Mouse (Mus musculus) neural tube, embryonic 13.5 days (tissue): ENCODE data around the gene Cdipt. TPM values are rescaled to one million over a fixed set of nuclear protein-coding genes. Genes with fewer than 3 reads are reported as not detected.
A peak's percentile ranks its signal among the peaks of the same experiment; 100 is the strongest.

Experiments
- ATAC-seq: fragments of 200-750 bp; cut with Nextera tagmentation; 2 replicates; pipeline ENCODE4 v1.8.0; 2017; ENCODE audit warnings: low read depth, mild to moderate bottlenecking, moderate TSS enrichment, moderate library complexity
- H3K27ac ChIP-seq: fragments of 300-500 bp; sonication (generic); replicated peaks from 2 replicates; pipeline ENCODE4 v1.5.1; 2015; ENCODE audit warnings: moderate library complexity, mild to moderate bottlenecking, inconsistent platforms
- H3K27me3 ChIP-seq: fragments of 300-500 bp; sonication (generic); 2 replicates; pipeline ENCODE4 v1.6.1; 2015; ENCODE audit warnings: mild to moderate bottlenecking, inconsistent platforms
- H3K36me3 ChIP-seq: fragments of 300-500 bp; sonication (generic); 2 replicates; pipeline ENCODE4 v1.6.1; 2015; ENCODE audit warnings: mild to moderate bottlenecking, inconsistent platforms
- H3K4me1 ChIP-seq: fragments of 300-500 bp; sonication (generic); replicated peaks from 2 replicates; pipeline ENCODE4 v1.6.1; 2015; ENCODE audit warnings: inconsistent platforms
- H3K4me2 ChIP-seq: fragments of 300-500 bp; sonication (generic); 2 replicates; pipeline ENCODE4 v1.6.1; 2015; ENCODE audit warnings: inconsistent platforms, mild to moderate bottlenecking, moderate library complexity
- H3K4me3 ChIP-seq: fragments of 300-500 bp; sonication (generic); 2 replicates; pipeline ENCODE4 v1.5.1; 2015; ENCODE audit warnings: mild to moderate bottlenecking, inconsistent platforms
- H3K9ac ChIP-seq: fragments of 300-500 bp; sonication (generic); 2 replicates; pipeline ENCODE4 v1.6.1; 2015; ENCODE audit warnings: moderate library complexity, mild to moderate bottlenecking, inconsistent platforms
- H3K9me3 ChIP-seq: fragments of 300-500 bp; sonication (generic); 2 replicates; pipeline ENCODE4 v1.6.1; 2016; ENCODE audit warnings: inconsistent platforms
- WGBS: fragments of 180-500 bp; shearing (Covaris S2); methylation state at CpG from one replicate; pipeline ENCODE4 v1.1.7; 2015; 5-methylcytosine and 5-hydroxymethylcytosine counted together
- polyA plus RNA-seq: library from polyadenylated mRNA; unstranded; fragments of >200 nt; fragmentation: Nextera tagmentation; extraction: Ambion mirVana; gene quantifications from 2 replicates; pipeline ENCODE4 v1.2.1, GENCODE M21; 2015

The Cdipt gene
- polyA plus RNA-seq, 1 experiment from 2014 or later = 121 TPM

DNA sequence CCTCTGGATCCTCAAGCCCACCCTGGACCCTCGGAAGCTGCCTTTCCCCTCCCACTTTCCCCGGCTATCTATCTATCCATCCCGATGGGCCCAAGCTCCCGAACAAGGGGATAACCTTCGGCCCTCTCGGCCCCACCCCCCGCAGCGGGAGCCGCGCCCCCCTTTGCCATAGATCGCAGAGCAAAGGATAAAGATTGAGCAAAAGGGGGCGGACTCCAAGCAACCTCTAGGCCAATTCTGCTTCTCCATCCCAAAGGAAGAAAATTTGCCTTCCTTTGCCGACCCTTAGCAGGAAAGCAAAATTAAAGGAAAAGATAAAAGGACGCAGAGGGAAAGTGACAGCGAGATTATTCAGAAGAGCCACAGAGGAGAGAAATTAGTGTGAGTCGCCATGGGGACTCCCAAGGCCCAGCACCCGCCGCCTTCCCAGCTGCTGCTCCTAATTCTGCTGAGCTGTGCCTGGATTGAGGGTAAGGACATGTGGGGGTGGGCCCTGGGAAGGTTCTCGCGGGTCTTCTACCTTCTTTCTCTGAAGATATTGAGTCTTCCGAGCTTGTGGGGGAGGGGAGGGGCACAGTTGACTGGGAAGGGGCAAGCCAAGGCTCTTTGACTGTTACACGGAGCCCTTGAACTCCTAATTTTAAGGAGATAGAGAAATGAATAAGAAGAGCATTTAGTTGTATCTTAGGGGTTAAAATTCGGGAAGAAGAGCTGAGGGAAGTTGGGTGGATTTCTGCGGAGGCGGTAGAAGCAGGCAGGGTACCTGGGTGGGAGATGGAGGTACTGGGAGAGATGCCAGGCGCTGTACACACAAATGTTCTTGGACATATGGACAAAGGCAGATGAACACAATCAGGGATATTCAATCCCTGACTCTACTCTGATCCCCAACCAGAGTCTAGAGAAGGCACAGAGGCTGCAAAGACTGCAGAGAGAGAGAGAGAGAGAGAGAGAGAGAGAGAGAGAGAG, 24.8 kb upstream of the Cdipt start:
- Histone ChIP-seq H3K4me3 (peak overlapping the region; percentile 58), H3K27ac (peak overlapping the region; percentile 94)
- ATAC-seq = no peak

DNA sequence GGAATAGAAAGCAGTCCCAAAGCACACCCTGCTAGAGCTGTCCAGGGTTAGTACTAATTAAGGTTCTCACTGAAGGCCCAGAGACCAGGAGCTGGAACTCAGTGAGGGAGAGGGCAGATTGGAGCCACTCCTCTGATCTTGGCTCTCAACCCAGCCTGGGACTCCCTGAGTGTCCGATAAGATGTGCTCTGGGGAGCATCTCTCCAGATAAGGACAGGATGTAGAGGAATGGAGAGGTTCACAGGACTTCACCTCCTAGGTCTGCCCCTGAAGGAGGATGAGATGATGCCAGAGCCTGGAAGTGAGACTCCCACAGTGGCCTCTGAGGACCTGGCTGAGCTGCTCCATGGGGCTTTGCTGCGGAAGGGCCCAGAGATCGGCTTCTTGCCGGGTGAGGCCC, 24.0 kb upstream of the Cdipt start:
- Histone ChIP-seq H3K4me3 (peak overlapping the region; percentile 58), H3K9ac (peak overlapping the region; percentile 78), H3K4me2 (peak overlapping the region; percentile 99), H3K9me3 (no peaks in the 10 kb centered on the region), H3K36me3 (peaks cover 31% of the 10 kb centered on the region), H3K27me3 (peaks cover 25% of the 10 kb centered on the region), H3K4me1 (peaks cover 75% of the 10 kb centered on the region), H3K27ac (peak overlapping the region; percentile 94)
- no peak for ATAC-seq
- 21% methylated on average over 4 of the region's 4 CpGs for WGBS

More for the DNA sequence above, 24.8 kb upstream of the Cdipt start:
- Histone ChIP-seq H3K9me3 (no peaks in the 10 kb centered on the region), H3K4me1 (peaks cover 78% of the 10 kb centered on the region), H3K27me3 (peaks cover 25% of the 10 kb centered on the region), H3K4me2 (peak overlapping the region; percentile 99), H3K9ac (peak overlapping the region; percentile 78), H3K36me3 (peaks cover 31% of the 10 kb centered on the region)
- 6% methylated on average over 26 of the region's 26 CpGs for WGBS

DNA sequence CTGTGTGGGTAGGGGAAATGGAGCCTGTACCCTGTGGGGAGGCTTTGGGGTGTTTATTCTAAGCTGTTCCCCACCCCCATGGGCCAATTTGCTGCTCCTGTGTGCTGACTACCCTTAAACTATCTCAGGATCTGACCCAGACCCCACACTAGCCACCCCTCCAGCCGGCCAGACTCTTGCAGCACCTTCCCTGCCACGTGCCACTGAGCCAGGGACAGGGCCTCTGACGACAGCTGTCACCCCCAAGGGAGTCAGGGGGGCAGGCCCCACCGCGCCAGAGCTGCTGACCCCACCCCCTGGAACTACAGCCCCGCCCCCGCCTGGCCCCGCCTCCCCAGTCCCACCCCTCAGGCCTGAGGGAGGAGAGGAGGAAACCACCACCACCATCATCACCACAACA, 23.1 kb upstream of the Cdipt start:
- under 1% methylated on average over 8 of the region's 8 CpGs for WGBS

DNA sequence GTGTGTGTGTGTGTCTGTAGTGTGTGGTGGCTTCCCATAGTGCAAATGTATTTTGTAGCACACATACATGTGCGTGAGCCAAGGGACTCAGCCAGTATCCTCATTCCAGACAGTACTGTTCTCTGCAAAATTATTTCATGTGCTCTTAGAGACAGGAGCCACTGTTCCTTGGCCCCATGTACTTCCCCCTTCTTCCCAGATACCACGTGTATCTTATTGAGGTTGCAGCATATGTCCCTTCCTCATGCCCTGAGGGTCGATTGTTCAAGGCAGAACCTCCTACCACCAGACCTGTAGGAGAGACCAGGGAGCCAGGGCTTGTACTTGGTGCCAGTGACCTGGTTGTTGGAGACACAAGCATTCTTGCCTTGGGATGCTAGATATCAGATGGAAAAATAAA, 20.6 kb upstream of the Cdipt start:
- no peak for ATAC-seq
- no peak overlapping the region for H3K4me3 ChIP-seq
- no peak overlapping the region for H3K4me2 ChIP-seq
- peaks cover 23% of the 10 kb centered on the region for H3K27me3 ChIP-seq
- WGBS = 81% methylated on average over 3 of the region's 3 CpGs
- H3K9me3 ChIP-seq = no peaks in the 10 kb centered on the region
- H3K9ac ChIP-seq = no peak overlapping the region; the same call in 1 of the 2 replicates
- H3K36me3 ChIP-seq = peaks cover 56% of the 10 kb centered on the region
- no peak overlapping the region for H3K27ac ChIP-seq
- peaks cover 43% of the 10 kb centered on the region for H3K4me1 ChIP-seq

More for the DNA sequence above, 23.1 kb upstream of the Cdipt start:
- H3K4me1 ChIP-seq = peaks cover 67% of the 10 kb centered on the region
- H3K27me3 ChIP-seq = peaks cover 25% of the 10 kb centered on the region
- H3K36me3 ChIP-seq = peaks cover 34% of the 10 kb centered on the region
- H3K4me3 ChIP-seq = peak overlapping the region; percentile 58
- no peaks in the 10 kb centered on the region for H3K9me3 ChIP-seq
- peak overlapping the region; percentile 99 for H3K4me2 ChIP-seq
- peak overlapping the region; percentile 94 for H3K27ac ChIP-seq
- no peak for ATAC-seq
- H3K9ac ChIP-seq = peak overlapping the region; percentile 78

DNA sequence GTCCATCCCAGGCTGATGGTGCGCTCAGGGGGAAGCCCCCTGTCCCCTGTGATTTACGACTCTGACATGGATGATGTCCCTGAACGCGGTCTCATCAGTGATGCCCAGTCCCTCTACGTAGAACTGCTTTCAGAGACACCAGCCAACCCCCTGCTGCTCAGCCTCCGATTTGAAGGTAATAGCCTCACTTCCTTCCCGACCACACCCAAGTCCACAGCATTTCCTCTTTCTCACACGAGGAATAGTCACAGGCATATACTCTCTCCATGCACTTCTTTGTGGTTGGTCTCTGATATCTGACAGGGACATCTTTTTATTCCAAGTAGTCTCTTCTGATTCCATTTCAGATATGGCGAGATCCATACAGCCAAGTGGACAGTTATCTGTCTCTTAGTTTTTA, 15.9 kb upstream of the Cdipt start:
- peaks cover 88% of the 10 kb centered on the region for H3K36me3 ChIP-seq
- H3K27ac ChIP-seq = no peak overlapping the region
- no peaks in the 10 kb centered on the region for H3K4me1 ChIP-seq
- no peak overlapping the region for H3K9ac ChIP-seq
- ATAC-seq = no peak
- H3K4me2 ChIP-seq = no peak overlapping the region
- no peak overlapping the region for H3K4me3 ChIP-seq
- H3K27me3 ChIP-seq = peaks cover 39% of the 10 kb centered on the region
- 52% methylated on average over 9 of the region's 9 CpGs for WGBS
- H3K9me3 ChIP-seq = no peaks in the 10 kb centered on the region

DNA sequence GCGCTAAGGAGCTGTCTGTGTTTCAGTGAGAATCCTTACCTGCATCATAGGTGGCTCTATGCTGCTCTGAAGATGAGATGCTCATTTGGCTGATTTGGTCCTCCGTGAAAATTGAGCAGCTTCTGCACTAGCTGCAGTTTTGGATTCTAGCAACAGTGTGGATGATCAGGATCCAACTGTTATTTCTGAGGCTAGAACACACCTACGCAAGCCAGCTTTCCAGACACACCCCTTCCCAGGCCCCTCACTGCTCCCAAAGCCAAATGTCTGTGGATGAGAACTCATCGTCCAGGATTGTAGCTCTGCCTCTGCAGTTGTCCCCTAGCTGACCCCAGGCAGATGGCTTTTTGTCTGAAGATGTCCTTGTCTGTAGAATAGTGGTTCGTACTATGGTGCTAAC, 14.6 kb upstream of the Cdipt start:
- H3K9me3 ChIP-seq = no peaks in the 10 kb centered on the region
- no peak overlapping the region for H3K4me2 ChIP-seq
- no peak overlapping the region for H3K4me3 ChIP-seq
- WGBS = 82% methylated on average over 5 of the region's 5 CpGs
- no peak for ATAC-seq
- no peak overlapping the region for H3K27ac ChIP-seq
- H3K9ac ChIP-seq = no peak overlapping the region
- H3K36me3 ChIP-seq = peaks cover 92% of the 10 kb centered on the region
- peaks cover 39% of the 10 kb centered on the region for H3K27me3 ChIP-seq
- H3K4me1 ChIP-seq = no peaks in the 10 kb centered on the region

DNA sequence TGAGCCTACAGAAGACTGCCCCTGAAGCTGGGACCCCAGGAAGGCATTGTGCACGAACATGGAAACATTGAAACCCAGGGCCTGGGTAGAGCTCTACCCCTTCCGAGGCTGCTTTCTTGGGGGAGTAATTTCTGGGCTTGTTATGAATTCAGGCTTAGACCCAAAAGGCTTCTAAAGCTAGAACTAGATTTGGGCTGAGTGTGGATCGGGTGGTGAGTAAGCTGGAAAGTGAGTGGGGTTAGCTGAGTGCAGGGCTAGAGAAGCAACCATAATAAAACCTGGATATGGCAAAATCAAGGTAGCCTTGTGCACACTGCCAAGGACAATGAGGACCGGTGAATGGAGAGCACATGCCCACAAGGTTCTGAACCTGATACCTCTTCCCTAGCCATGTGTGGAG, 13.7 kb upstream of the Cdipt start:
- no peak overlapping the region for H3K9ac ChIP-seq

DNA sequence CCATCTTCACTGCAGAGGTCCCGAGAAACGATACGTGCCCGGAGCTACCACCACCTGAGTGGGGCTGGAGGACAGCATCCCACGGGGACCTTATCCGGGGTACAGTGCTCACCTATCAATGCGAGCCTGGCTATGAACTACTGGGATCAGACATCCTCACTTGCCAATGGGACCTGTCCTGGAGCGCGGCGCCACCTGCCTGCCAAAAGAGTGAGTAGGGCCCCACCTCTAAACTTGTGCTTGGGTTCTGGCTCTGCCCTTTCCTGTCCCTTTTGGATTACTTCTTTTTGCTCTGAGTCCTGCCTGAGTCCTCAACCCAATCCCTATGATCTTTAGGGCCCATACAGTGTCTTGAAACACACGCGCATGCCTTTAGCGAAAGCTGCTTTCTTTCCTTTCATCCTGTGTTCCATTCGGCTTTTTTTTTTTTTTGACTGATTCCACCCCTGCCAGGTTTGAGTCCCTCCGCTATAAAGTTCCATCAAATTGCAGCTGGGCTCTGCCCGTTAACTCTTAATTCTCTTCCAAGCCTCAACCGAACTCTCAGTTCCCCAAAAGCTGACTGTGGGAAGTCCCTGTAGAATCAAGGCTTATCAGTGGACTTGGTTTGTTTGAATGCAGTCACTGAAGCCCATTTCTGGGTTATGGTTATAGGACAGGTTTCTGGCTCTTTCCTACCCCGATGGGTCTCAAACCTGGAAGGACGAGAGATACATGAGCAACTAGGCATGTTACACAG, 12.0 kb upstream of the Cdipt start:
- Histone ChIP-seq H3K27ac (no peak overlapping the region), H3K4me1 (no peaks in the 10 kb centered on the region), H3K4me3 (no peak overlapping the region), H3K27me3 (peaks cover 39% of the 10 kb centered on the region), H3K9me3 (no peaks in the 10 kb centered on the region), H3K9ac (peak overlapping the region; percentile 12; the same call in 1 of the 2 replicates), H3K36me3 (peaks cover 92% of the 10 kb centered on the region), H3K4me2 (no peak overlapping the region)
- 25% methylated on average over 19 of the region's 19 CpGs for WGBS
- ATAC-seq = no peak

More for the DNA sequence above, 13.7 kb upstream of the Cdipt start:
- Histone ChIP-seq H3K4me1 (no peaks in the 10 kb centered on the region), H3K27me3 (peaks cover 39% of the 10 kb centered on the region), H3K4me3 (no peak overlapping the region), H3K4me2 (no peak overlapping the region), H3K36me3 (peaks cover 91% of the 10 kb centered on the region), H3K27ac (no peak overlapping the region), H3K9me3 (no peaks in the 10 kb centered on the region)
- no peak for ATAC-seq
- WGBS = 87% methylated on average over 4 of the region's 4 CpGs

DNA sequence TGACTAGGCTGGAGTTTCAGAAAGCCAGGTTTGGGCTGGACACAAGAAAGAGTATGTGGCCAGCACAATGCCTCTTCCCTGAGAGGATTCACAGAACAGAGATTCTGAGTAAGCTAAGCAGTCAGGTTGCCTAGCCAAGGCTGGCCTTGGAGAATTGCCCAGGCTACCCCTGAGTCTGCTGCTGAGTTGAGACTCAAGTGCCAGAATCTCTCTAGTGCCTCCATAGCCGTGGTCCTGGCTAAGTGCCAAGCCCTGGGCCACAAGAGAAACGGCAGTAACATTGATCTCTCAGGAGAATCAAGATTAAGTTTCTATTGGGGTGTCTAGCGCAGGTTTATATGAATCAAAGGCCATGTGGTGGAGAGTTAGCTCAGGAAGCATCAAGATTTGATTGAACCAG, 10.1 kb upstream of the Cdipt start:
- no peak overlapping the region for H3K4me3 ChIP-seq
- no peak overlapping the region for H3K9ac ChIP-seq
- H3K36me3 ChIP-seq = peaks cover 92% of the 10 kb centered on the region
- H3K4me1 ChIP-seq = no peaks in the 10 kb centered on the region
- ATAC-seq = no peak
- no peak overlapping the region for H3K27ac ChIP-seq
- no peak overlapping the region for H3K4me2 ChIP-seq
- no peaks in the 10 kb centered on the region for H3K9me3 ChIP-seq
- peaks cover 35% of the 10 kb centered on the region for H3K27me3 ChIP-seq
- WGBS = 60% methylated on average over 3 of the region's 3 CpGs

DNA sequence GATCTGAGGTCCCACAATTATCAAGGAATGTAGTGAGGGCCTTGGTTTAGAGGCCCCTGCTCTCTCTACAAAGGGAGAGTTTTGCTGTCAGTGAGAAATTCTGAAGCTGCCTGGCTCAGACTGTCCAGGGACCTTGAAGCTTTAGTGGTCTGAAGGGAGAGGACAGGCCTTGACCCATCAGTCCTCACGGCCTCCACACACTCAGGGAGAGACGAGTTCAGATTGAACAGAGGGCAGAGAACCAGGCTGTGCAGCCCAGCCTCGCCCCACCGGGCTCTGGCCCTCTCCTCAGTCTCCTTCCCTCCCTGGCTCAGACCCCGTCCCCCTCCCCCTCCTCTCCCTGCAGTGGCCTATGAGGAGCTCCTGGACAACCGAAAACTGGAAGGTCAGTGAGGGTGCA, 8.4 kb upstream of the Cdipt start:
- Histone ChIP-seq H3K36me3 (peaks cover 92% of the 10 kb centered on the region), H3K4me1 (no peaks in the 10 kb centered on the region), H3K9ac (no peak overlapping the region), H3K27me3 (peaks cover 17% of the 10 kb centered on the region), H3K9me3 (no peaks in the 10 kb centered on the region), H3K27ac (no peak overlapping the region), H3K4me3 (no peak overlapping the region), H3K4me2 (no peak overlapping the region)
- WGBS = 69% methylated on average over 6 of the region's 6 CpGs
- no peak for ATAC-seq

DNA sequence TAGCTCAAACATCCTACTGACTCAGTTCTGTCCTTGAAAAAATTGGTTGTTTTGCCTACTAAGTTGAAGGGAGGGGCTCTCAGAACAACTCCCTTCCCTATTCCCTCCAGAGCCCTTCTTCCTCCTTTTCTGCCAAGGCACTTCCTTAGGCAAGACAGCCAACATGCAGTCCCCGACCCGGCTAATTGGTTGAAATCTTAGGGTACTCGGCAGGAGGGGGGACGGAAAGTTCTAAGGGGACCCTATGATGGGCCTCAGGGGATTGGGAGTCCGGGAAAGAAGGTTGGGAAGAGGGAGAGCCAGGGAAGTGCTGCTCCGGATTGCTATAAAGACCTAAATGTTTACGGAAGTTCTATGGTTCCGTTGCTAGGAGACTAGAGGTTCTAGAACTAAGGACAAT, 221 bp upstream of the Cdipt start:
- no peak overlapping the region for H3K9ac ChIP-seq
- no peaks in the 10 kb centered on the region for H3K9me3 ChIP-seq
- H3K4me3 ChIP-seq = peak overlapping the region; percentile 99
- H3K4me2 ChIP-seq = peak overlapping the region; percentile 91
- WGBS = 11% methylated on average over 8 of the region's 8 CpGs
- peaks cover 20% of the 10 kb centered on the region for H3K4me1 ChIP-seq
- peaks cover 49% of the 10 kb centered on the region for H3K36me3 ChIP-seq
- 0 out of 2 replicates have a peak overlapping the region, but pooled peaks have one; percentile 52 for H3K27ac ChIP-seq
- ATAC-seq = peak; percentile 7
- no peaks in the 10 kb centered on the region for H3K27me3 ChIP-seq
